In genomic region chr9:45272213-45272612, GRCm38 (mm10) we compare ENCODE assay signal across 24 mouse cellular contexts. TPM values are rescaled to one million over a fixed set of nuclear protein-coding genes. Genes with fewer than 3 reads are reported as not detected.
DNase-seq lines count a peak whose midpoint lies in the region; ATAC-seq and TF ChIP-seq lines count a peak whose summit lies in the region.
"Had no signal": no experiment of that assay in that cellular context is flagged by ENCODE, and none has a peak within 500 bp of the region (broad histone marks: within the 10 kb centered on the region; RNA-seq: fewer than 3 reads in every experiment).

No protein-coding gene starts in this region.

- no peak overlapping the region for H3K27ac ChIP-seq in intestine, postnatal 0 days (ENCODE audit: low read depth, low read length)
- H3K27ac ChIP-seq: embryonic facial prominence, embryonic 15.5 days; forebrain, embryonic 10.5 days; midbrain, embryonic 13.5 days; neural tube, embryonic 15.5 days; stomach, embryonic 15.5 days had no signal

- H3K4me1 ChIP-seq in intestine, postnatal 0 days (replicated peaks; ENCODE audit: control insufficient read depth, insufficient read depth, low read length): no peaks in the 10 kb centered on the region

- no peaks in the 10 kb centered on the region for H3K9me3 ChIP-seq in intestine, postnatal 0 days (ENCODE audit: control insufficient read depth)
- H3K9me3 ChIP-seq: embryonic facial prominence, embryonic 15.5 days; forebrain, embryonic 10.5 days; heart, embryonic 12.5 days; midbrain, embryonic 13.5 days; neural tube, embryonic 15.5 days; stomach, embryonic 15.5 days had no signal

- DNase-seq in heart, adult 11 months: peak; percentile 94
- DNase-seq in heart, postnatal 14 days: no peak
- peak; percentile 50 to 56 for DNase-seq in spleen, adult 18-20 months
- no peak for DNase-seq in spleen, adult 12 weeks (ENCODE audit: low spot score)
- peak; percentile 60 for DNase-seq in induced T-regulatory cell, adult 2 months (ENCODE audit: low read depth)
- peak; percentile 62 for DNase-seq in splenic B cell, adult 2 months (ENCODE audit: low read depth, low spot score)
- no peak for DNase-seq in c-Kit-positive CD71-positive TER-119-positive erythroid progenitor cells, embryonic 14.5 days (ENCODE audit: low spot score)
- DNase-seq: cerebellum, adult 9-10 months; heart, postnatal 36 days; kidney, adult 2 months; kidney, postnatal 25 days; liver; thymus, postnatal 14 days had no signal

- H3K36me3 ChIP-seq in splenic B cell, adult 2 months (ENCODE audit: control insufficient read depth, insufficient read depth, low read length, poor library complexity, severe bottlenecking): no peaks in the 10 kb centered on the region
- H3K36me3 ChIP-seq in intestine, postnatal 0 days (ENCODE audit: control insufficient read depth, insufficient read depth): no peaks in the 10 kb centered on the region
- H3K36me3 ChIP-seq: embryonic facial prominence, embryonic 15.5 days; forebrain, embryonic 10.5 days; heart, embryonic 12.5 days; midbrain, embryonic 13.5 days; neural tube, embryonic 15.5 days; stomach, embryonic 15.5 days had no signal

- H3K4me3 ChIP-seq in intestine, postnatal 0 days (ENCODE audit: low read depth, low read length): no peak overlapping the region
- H3K4me3 ChIP-seq: embryonic facial prominence, embryonic 15.5 days; forebrain, embryonic 10.5 days; heart, embryonic 12.5 days; midbrain, embryonic 13.5 days; myocyte; neural tube, embryonic 15.5 days; stomach, embryonic 15.5 days had no signal

- H3K9ac ChIP-seq in intestine, postnatal 0 days (ENCODE audit: low read depth, low read length): no peak overlapping the region
- H3K9ac ChIP-seq: embryonic facial prominence, embryonic 15.5 days; heart, embryonic 12.5 days; midbrain, embryonic 13.5 days; neural tube, embryonic 15.5 days; stomach, embryonic 15.5 days had no signal

- intact Hi-C loops in heart, postnatal 14 days (cut with DNase I): no loop called here

- ATAC-seq in intestine, postnatal 0 days: no peak
- ATAC-seq: hindbrain, embryonic 16.5 days; midbrain, embryonic 13.5 days had no signal

- H3K4me2 ChIP-seq in intestine, postnatal 0 days (replicated peaks; ENCODE audit: low read depth): no peak overlapping the region
- H3K4me2 ChIP-seq: embryonic facial prominence, embryonic 15.5 days; heart, embryonic 12.5 days; midbrain, embryonic 13.5 days; neural tube, embryonic 15.5 days; stomach, embryonic 15.5 days had no signal

- 50% methylated on average over 5 of the region's 5 CpGs for WGBS in intestine, postnatal 0 days

- no peaks in the 10 kb centered on the region for H3K27me3 ChIP-seq in splenic B cell, adult 2 months (ENCODE audit: control insufficient read depth, insufficient read depth, low read length, poor library complexity, severe bottlenecking)
- H3K27me3 ChIP-seq in intestine, postnatal 0 days (replicated peaks; ENCODE audit: control insufficient read depth, insufficient read depth, low read length): peaks cover 24% of the 10 kb centered on the region

- TF ChIP-seq CTCF in intestine, postnatal 0 days (IDR thresholded peaks at IDR 0.05; ENCODE audit: low read depth): no peak

RNA-seq across cellular contexts. Expression of gene Il10ra, which starts 3.3 kb away (rescaled TPM):
- total RNA-seq in heart, postnatal 14 days (2021): 1 to 10 TPM; 1.6 TPM
- polyA plus RNA-seq in intestine, postnatal 0 days (2015; fragmentation: Nextera tagmentation; extraction: Ambion mirVana): 1.2 TPM in 2 replicates
- polyA plus RNA-seq: myocyte had no signal

RNA-seq across cellular contexts. Expression of gene Tmprss13, which starts 46.7 kb away (rescaled TPM):
- total RNA-seq in heart, postnatal 14 days (2021): 1 to 10 TPM; 2.3 to 2.8 TPM
- 0.04 TPM in 1 of 2 replicates, not detected in the other for polyA plus RNA-seq in intestine, postnatal 0 days (2015; fragmentation: Nextera tagmentation; extraction: Ambion mirVana)
- total RNA-seq: layer of hippocampus, postnatal 10 days; left cerebral cortex, postnatal 36 days had no signal
- polyA plus RNA-seq: forebrain, embryonic 10.5 days; heart, embryonic 12.5 days; midbrain, embryonic 13.5 days; myocyte had no signal

Comparison
In these comparisons a context has a peak if more than half of its experiments do, and no peak if none do; other contexts are left out.
1. DNase-seq: peak in heart, adult 11 months (single experiment), spleen, adult 18-20 months (2 of 2), induced T-regulatory cell, adult 2 months (single experiment) and splenic B cell, adult 2 months (single experiment); none in heart, postnatal 14 days (0 of 2), spleen, adult 12 weeks (single experiment) and c-Kit-positive CD71-positive TER-119-positive erythroid progenitor cells, embryonic 14.5 days (single experiment).